Mouse (Mus musculus): ENCODE measurements around the gene Rbm42. TPM values are rescaled to one million over a fixed set of nuclear protein-coding genes. Genes with fewer than 3 reads are reported as not detected.

Gene Rbm42
- 224 TPM for polyA plus RNA-seq (2017; shearing (Covaris generic))

DNA sequence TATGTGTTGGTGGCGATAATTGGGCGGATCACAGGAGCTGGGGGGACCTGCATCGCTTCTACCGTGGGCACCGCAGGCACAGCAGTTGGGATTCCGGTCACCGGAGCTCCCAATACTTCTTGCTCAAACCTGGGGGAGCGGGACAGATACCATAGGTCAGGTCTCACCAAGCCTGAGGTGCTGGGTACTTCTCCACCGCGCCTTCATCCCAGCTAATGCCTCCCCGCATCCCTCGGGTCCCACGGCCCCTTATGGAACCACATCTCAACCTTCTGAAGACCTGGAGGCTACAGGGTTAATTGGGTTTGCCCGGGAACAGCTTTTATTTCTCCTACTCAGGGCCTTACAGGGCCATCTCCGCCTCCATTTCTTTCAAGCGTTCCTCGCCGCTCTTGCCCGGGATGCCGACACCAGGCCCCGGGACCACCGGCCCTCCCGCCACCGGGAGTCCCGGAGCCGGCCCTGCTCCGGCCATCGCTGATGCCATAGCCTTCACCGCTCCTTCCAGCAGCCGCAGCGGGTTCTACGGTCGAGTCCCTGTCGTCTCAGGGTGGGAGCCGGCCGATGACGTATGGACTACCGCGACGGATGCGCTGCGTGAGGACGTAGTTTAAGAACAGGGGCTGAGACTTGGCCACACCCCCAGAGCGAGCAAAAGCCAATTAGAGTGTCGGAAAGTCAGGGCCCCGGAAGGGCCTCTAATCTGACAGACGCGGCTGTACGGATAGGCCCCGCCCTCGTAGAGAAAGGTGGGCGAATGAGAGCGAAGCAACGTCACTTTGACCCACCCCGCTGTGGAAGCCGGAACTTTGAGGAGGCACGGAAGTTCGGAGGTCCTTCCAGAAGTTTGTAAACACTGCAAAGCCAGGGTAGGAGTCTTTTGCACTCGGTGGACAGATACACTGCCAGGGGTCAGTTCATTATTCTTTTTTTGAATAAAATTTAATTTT, at the start of gene Rbm42:
Gene Rbm42 (minus strand): TSS at position 727 of the 950 bp plus-strand sequence.

DNA sequence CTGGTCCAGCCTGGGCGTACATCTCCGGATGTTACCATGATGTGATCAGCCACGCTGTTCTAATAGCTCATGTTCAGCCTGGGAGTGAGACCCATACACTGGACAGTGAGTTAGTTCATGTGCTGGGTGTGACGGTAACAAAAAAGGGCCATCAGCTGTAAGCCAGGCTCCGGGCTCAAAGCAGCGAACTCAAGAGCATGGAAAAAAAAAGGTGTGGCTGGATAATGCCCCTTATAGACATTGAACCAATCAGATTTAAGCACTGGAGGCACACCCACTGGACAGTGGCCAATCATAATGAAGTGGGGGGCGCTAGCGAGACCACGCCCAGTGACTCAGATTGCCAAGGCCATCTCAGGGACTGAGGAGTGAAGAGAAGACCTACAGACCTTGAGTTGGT, 48.5 kb upstream of the Rbm42 start, which contains the start of gene 2200002J24Rik:
Gene 2200002J24Rik (plus strand): TSS at position 338 of the 400 bp plus-strand sequence.

DNA sequence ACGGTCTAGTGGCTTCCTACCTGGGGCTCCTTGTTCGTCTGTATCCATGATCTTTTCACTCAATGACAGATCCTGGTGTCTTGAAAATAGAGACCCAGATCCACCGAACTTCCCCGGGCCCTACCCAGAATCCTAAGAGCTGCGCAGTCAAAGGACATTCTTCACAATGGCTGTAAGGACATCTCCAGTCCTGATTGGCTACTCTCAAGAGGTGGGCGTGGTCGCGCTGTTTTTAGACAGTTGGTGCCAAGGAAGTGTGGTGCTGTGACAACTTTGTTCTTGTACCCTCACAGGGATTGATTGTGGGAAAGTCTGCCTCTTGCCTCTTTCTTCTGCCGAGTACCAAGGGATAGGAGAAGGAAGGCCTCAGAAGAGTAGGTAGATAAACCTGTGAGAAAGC, 21.4 kb upstream of the Rbm42 start, which contains the start of gene Pmis2:
Gene Pmis2 (minus strand): TSS at position 126 of the 400 bp plus-strand sequence.

GRCm38 (mm10) chr7:30664529-30665200, 14.5 kb upstream of the Rbm42 start, which contains the start of gene Haus5:
Gene Haus5, minus strand, starts transcription at chr7:30664994.

DNA sequence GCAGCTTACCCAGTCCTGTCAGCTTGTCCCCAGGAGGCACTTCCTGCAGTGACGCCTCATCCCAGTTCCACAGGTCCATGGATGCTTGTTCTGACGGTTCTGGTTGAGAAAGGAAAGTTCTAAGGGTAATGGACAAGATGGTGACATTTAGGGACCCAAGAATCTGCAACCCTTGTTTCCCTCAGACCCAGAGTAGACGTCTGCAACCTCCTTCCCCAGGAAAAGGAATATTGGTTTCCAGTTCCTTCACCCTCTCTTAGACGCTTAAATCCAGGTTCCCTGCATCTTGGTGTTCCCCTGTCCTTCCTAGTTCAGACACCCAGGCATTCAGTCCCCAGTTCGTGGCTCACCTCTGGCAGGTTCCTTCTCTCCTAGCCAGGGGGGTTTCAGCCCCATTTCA, 14.4 kb downstream of the Rbm42 start, which contains the start of gene Etv2:
Gene Etv2 (minus strand): TSS at position 101 of the 400 bp plus-strand sequence.

DNA sequence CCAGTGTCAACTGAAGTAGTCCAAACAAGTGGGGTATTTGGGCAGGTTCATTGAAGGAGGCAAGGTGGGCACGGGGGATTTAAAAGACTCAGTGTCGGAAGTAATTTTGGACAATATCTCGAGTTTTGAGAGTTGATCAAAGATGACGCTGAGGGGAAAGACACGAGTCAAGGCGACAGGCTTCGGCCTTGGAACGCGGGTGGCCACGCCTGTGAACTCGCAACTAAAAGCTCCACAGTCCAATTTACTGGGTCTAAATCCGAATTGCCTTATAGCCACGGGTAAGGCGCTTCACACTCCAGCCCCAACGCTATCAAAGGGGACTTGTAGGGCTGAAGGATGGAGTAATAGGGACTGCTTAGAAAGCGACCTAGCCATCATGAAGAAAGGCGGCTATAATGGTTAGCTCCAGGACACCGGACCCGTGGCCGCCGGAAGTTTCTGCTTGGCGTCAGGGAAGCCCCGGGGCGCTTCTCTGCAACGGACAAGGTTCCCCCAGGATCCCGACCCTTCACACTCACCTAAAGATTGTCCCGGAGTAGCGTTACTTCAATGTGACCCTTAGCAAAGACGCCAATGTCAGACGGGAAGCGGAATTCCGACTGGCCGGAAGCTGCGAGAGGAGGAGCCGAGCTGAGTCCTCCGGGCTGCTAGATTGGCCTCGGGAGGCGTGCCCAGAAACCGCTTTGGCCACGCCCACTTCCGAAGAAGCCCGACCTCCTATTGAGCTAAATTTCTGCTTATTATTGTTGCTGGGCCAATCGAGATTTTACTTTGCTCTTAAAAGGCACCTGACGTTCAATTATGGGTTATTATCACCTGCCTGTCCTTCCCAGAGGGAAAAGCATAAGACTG, 24.4 kb downstream of the Rbm42 start, which contains the start of gene Cox6b1:
Gene Cox6b1 (minus strand): TSS at position 622 of the 855 bp plus-strand sequence.

DNA sequence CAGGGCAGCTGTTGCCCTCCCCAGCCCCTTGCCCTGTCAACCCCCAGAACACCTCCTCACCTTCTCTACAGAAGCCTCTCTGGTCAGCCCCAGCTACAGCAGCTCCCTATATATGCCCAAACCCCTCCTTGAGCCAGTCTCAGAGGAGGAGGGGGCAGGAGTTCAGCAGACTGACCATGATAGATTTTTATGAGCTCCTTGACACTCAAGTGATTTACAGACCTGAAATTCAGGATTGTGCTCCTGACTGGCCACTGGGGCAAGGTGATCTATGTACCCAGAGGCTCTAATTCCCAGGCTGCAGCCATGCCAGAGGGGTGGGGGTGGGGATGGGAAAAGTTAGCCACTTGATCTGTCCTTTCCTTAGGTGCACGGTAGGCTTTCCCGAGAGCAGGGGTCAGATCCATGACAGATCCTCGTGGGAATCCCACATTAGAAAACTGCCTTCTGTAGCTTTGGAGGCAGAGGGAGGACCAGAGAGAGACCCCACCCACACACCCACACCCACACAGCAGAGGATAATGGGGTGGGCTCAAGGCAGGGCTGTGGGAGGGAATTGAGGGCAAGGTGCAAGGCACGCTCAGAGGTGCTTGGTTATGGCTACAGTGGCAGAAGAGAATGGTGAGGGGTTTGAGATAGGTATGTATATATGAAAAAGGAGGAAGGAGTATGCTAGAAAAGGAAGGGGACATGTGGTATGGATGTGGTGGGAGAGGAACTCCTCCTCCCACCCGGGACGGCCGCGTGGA, 37.3 kb downstream of the Rbm42 start, which contains the start of gene Upk1a:
Gene Upk1a (minus strand): TSS at position 194 of the 749 bp plus-strand sequence.

GRCm38 (mm10) chr7:30598786-30599185, 51.3 kb downstream of the Rbm42 start, which contains the start of gene Zbtb32:
Gene Zbtb32, minus strand, starts transcription at chr7:30598909.

Other genes with a start within 250 kb of the Rbm42 start
- 14.5 TPM for gene Tyrobp, start 236.6 kb downstream of the Rbm42 start, polyA plus RNA-seq (2017; shearing (Covaris generic))
- 407 TPM for gene Hcst, start 230.5 kb downstream of the Rbm42 start, polyA plus RNA-seq (2017; shearing (Covaris generic))
- gene Nfkbid, start 228.6 kb downstream of the Rbm42 start, polyA plus RNA-seq (2017; shearing (Covaris generic)): 110 TPM
- gene Aplp1, start 204.8 kb downstream of the Rbm42 start, polyA plus RNA-seq (2017; shearing (Covaris generic)): 7.7 TPM
- not detected for gene Kirrel2, start 192.6 kb downstream of the Rbm42 start, polyA plus RNA-seq (2017; shearing (Covaris generic))
- gene Nphs1, start 192.0 kb downstream of the Rbm42 start, polyA plus RNA-seq (2017; shearing (Covaris generic)): not detected
- gene Prodh2, start 156.7 kb downstream of the Rbm42 start, polyA plus RNA-seq (2017; shearing (Covaris generic)): not detected
- gene Arhgap33, start 115.3 kb downstream of the Rbm42 start, polyA plus RNA-seq (2017; shearing (Covaris generic)): 1.5 TPM
- 3.7 TPM for gene Hspb6, start 98.1 kb downstream of the Rbm42 start, polyA plus RNA-seq (2017; shearing (Covaris generic))
- gene Proser3, start 98.0 kb downstream of the Rbm42 start, polyA plus RNA-seq (2017; shearing (Covaris generic)): 10.8 TPM
- gene Lin37, start 90.5 kb downstream of the Rbm42 start, polyA plus RNA-seq (2017; shearing (Covaris generic)): 102 TPM
- 47.4 TPM for gene U2af1l4, start 87.0 kb downstream of the Rbm42 start, polyA plus RNA-seq (2017; shearing (Covaris generic))
- 122 TPM for gene Gm49396, start 87.0 kb downstream of the Rbm42 start, polyA plus RNA-seq (2017; shearing (Covaris generic))
- 244 TPM for gene Psenen, start 86.7 kb downstream of the Rbm42 start, polyA plus RNA-seq (2017; shearing (Covaris generic))
- 235 TPM for gene Igflr1, start 84.9 kb downstream of the Rbm42 start, polyA plus RNA-seq (2017; shearing (Covaris generic))
- 10.1 TPM for gene Kmt2b, start 61.6 kb downstream of the Rbm42 start, polyA plus RNA-seq (2017; shearing (Covaris generic))
- gene Zbtb32, start 51.4 kb downstream of the Rbm42 start, polyA plus RNA-seq (2017; shearing (Covaris generic)): 19.2 TPM
- gene Upk1a, start 37.5 kb downstream of the Rbm42 start, polyA plus RNA-seq (2017; shearing (Covaris generic)): 0.82 TPM
- 664 TPM for gene Cox6b1, start 24.2 kb downstream of the Rbm42 start, polyA plus RNA-seq (2017; shearing (Covaris generic))
- gene Etv2, start 14.5 kb downstream of the Rbm42 start, polyA plus RNA-seq (2017; shearing (Covaris generic)): not detected
- 41.2 TPM for gene Haus5, start 14.7 kb upstream of the Rbm42 start, polyA plus RNA-seq (2017; shearing (Covaris generic))
- gene Pmis2, start 21.3 kb upstream of the Rbm42 start, polyA plus RNA-seq (2017; shearing (Covaris generic)): not detected
- gene 2200002J24Rik, start 48.6 kb upstream of the Rbm42 start, polyA plus RNA-seq (2017; shearing (Covaris generic)): not detected
- not detected for gene Atp4a, start 61.9 kb upstream of the Rbm42 start, polyA plus RNA-seq (2017; shearing (Covaris generic))
- 117 TPM for gene Tmem147, start 79.2 kb upstream of the Rbm42 start, polyA plus RNA-seq (2017; shearing (Covaris generic))
- gene Gapdhs, start 93.4 kb upstream of the Rbm42 start, polyA plus RNA-seq (2017; shearing (Covaris generic)): 0.37 TPM
- 1.3 TPM for gene Sbsn, start 101.2 kb upstream of the Rbm42 start, polyA plus RNA-seq (2017; shearing (Covaris generic))
- not detected for gene Dmkn, start 113.4 kb upstream of the Rbm42 start, polyA plus RNA-seq (2017; shearing (Covaris generic))
- not detected for gene Krtdap, start 137.6 kb upstream of the Rbm42 start, polyA plus RNA-seq (2017; shearing (Covaris generic))
- not detected for gene Ffar2, start 173.5 kb upstream of the Rbm42 start, polyA plus RNA-seq (2017; shearing (Covaris generic))
- gene Ffar3, start 205.9 kb upstream of the Rbm42 start, polyA plus RNA-seq (2017; shearing (Covaris generic)): not detected
- gene Ffar1, start 211.2 kb upstream of the Rbm42 start, polyA plus RNA-seq (2017; shearing (Covaris generic)): 0.24 TPM
- 24.5 TPM for gene Cd22, start 230.0 kb upstream of the Rbm42 start, polyA plus RNA-seq (2017; shearing (Covaris generic))